Mouse (Mus musculus) stomach, postnatal 0 days (tissue): ENCODE data around the gene Cd19. TPM values are rescaled to one million over a fixed set of nuclear protein-coding genes. Genes with fewer than 3 reads are reported as not detected.

Experiments
- ATAC-seq: fragments of 200-750 bp; cut with Nextera tagmentation; 2 replicates; pipeline ENCODE4 v1.8.0; 2017; ENCODE audit not compliant: low FRiP score, low TSS enrichment
- DNase-seq: peaks from one replicate; pipeline ENCODE4 v3.0.0-alpha.2; 2016; ENCODE audit warnings: low spot score
- H3K27ac ChIP-seq: fragments of 300-500 bp; sonication (generic); replicated peaks from 2 replicates; pipeline ENCODE4 v1.5.1; 2014; ENCODE audit warnings: mild to moderate bottlenecking, control low read depth
- H3K27me3 ChIP-seq: fragments of 300-500 bp; sonication (generic); 2 replicates; pipeline ENCODE4 v1.6.1; 2014; ENCODE audit warnings: low read length; ENCODE audit not compliant: control insufficient read depth, insufficient read depth
- H3K36me3 ChIP-seq: fragments of 300-500 bp; sonication (generic); 2 replicates; pipeline ENCODE4 v1.6.1; 2014; ENCODE audit warnings: low read length, mixed read lengths; ENCODE audit not compliant: control insufficient read depth, insufficient read depth
- H3K4me1 ChIP-seq: fragments of 300-500 bp; sonication (generic); replicated peaks from 2 replicates; pipeline ENCODE4 v1.6.1; 2014; ENCODE audit warnings: antibody characterized with exemption; ENCODE audit not compliant: control insufficient read depth, insufficient read depth
- H3K4me2 ChIP-seq: fragments of 300-500 bp; sonication (generic); replicated peaks from 2 replicates; pipeline ENCODE4 v1.6.1; 2014; ENCODE audit warnings: low read depth, mild to moderate bottlenecking, control low read depth, moderate library complexity
- H3K4me3 ChIP-seq: fragments of 300-500 bp; sonication (generic); 2 replicates; pipeline ENCODE4 v1.5.1; 2014; ENCODE audit warnings: low read depth, low read length, control low read depth
- H3K9ac ChIP-seq: fragments of 300-500 bp; sonication (generic); 2 replicates; pipeline ENCODE4 v1.6.1; 2014; ENCODE audit warnings: mild to moderate bottlenecking, low read length, control low read depth, mixed read lengths
- H3K9me3 ChIP-seq: fragments of 300-500 bp; sonication (generic); 2 replicates; pipeline ENCODE4 v1.6.1; 2016; ENCODE audit warnings: low read length; ENCODE audit not compliant: control insufficient read depth
- CTCF ChIP-seq: IDR thresholded peaks from 2 replicates; pipeline ENCODE4 v1.5.1; 2016; ENCODE audit warnings: antibody characterized with exemption, low read depth, mild to moderate bottlenecking, moderate library complexity
- EP300 ChIP-seq: optimal IDR thresholded peaks from 2 replicates; pipeline ENCODE3; 2016; ENCODE audit warnings: antibody characterized with exemption
- WGBS: fragments of 180-500 bp; shearing (Covaris S2); extraction: QIAGEN DNeasy Blood & Tissue Kit; methylation state at CpG from one replicate; pipeline ENCODE4 v1.1.7; 2014; 5-methylcytosine and 5-hydroxymethylcytosine counted together
- polyA plus RNA-seq: library from polyadenylated mRNA; unstranded; fragments of >200 nt; fragmentation: Nextera tagmentation; extraction: Ambion mirVana; gene quantifications from 2 replicates; pipeline ENCODE4 v1.2.1, GENCODE M21; 2015

Cd19 gene
- polyA plus RNA-seq, 1 experiment from 2014 or later, result 0.08 TPM

DNA sequence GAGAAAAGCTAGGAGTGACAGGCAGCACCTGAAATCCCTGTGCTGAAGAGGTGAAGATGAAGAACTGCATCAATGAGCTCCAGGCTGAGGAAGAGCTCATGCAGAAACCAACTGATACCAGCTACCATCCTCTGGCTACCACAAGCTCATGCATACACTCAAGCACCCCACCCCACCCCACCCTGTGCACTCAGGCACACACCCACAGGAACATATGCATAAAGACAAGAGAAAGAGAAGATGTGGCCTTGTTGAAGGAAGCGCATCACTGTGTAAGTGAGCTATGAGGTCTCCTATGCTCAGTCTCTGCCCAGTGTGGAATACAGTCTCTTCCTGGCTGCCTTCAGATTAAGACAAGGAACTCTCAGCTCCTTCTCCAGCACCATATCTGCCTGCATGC is 26.5 kb downstream of the Cd19 start:
- Histone ChIP-seq H3K9me3 (no peaks in the 10 kb centered on the region), H3K36me3 (peaks cover 15% of the 10 kb centered on the region), H3K4me2 (no peak overlapping the region), H3K4me3 (no peak overlapping the region), H3K9ac (no peak overlapping the region), H3K27me3 (no peaks in the 10 kb centered on the region), H3K4me1 (no peaks in the 10 kb centered on the region), H3K27ac (no peak overlapping the region)
- ATAC-seq, result no peak
- TF ChIP-seq CTCF (no peak), EP300 (no peak)
- no peak for DNase-seq
- WGBS, result 92% methylated on average over 1 of the region's 1 CpGs

DNA sequence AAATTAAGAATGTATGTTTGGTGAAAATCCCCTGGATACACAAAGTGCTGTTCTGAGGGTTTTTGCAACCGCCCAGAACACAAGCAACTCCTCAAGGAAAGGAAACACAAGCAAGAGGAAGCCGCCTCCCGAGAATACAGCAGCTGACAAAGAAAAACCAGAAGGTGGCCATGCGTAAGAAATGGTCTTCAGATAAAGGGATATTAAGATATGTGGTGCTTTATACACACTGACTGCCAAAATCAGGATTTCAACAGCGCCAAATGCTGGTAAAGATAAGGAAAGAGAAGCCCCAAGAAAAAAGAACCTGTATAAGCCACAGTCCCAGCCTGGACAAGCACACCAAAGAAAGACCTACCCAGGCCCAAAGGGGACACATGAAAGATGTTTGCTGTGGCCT is 31.1 kb downstream of the Cd19 start:
- Histone ChIP-seq H3K4me1 (no peaks in the 10 kb centered on the region), H3K4me3 (no peak overlapping the region), H3K9me3 (no peaks in the 10 kb centered on the region), H3K27ac (no peak overlapping the region), H3K27me3 (no peaks in the 10 kb centered on the region), H3K4me2 (no peak overlapping the region), H3K9ac (no peak overlapping the region), H3K36me3 (peaks cover 10% of the 10 kb centered on the region)
- no peak for TF ChIP-seq CTCF
- TF ChIP-seq EP300, result no peak
- DNase-seq (no peak), ATAC-seq (no peak)
- WGBS, result 82% methylated on average over 5 of the region's 5 CpGs

DNA sequence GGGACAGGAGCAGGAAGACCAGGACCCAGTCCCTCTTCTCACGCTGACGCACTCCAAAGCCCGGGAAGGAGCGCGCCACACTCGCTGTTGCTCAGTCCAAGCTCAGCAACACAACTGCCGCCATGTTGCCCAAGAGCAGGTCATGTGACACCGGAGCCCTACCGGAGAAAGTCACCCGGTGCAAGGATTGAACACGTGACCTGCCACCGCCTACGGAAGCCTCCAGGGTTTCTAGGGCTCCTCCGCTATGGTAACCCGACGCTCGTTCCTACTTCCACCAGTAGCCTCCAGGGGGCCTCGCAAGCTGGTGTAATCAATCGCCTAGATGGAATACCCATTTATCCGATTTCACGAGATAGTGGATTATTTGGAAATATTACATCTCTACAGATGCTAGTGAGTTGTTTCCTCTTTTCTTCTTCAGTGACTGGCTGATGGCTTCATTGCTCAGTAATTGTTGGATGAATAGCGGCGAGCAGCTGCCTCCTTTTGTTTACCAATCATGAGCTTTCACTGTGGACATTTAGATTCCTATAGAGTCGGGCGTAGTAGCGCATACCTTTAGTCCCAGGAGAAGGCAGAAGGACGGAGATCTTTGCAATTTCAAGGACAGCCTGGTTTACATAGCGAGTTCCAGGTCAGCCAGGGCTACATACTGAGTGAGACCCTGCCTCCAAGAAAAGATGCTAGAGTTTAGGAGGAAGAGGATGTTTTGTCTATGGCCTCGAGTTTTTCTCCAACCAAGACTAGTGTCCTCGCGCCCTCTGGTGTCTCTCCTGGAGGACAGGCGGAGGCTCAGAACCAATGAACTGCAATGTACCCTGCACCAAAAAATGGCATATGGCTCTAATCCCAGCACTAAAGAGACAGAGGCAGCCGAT is 37.2 kb downstream of the Cd19 start, which contains the start of gene Spns1:
Gene Spns1 (minus strand): TSS at position 173 of the 881 bp plus-strand sequence.
- Histone ChIP-seq H3K4me2 (peak within 1 kb of the TSS; percentile 97), H3K9ac (peak within 1 kb of the TSS; percentile 92), H3K4me1 (0 out of 2 replicates have a peak, but pooled peaks cover 4% of the 10 kb centered on the region), H3K27me3 (no peaks in the 10 kb centered on the region), H3K27ac (peak within 1 kb of the TSS; percentile 63), H3K9me3 (no peaks in the 10 kb centered on the region), H3K36me3 (peaks cover 5% of the 10 kb centered on the region), H3K4me3 (peak within 1 kb of the TSS; percentile 83)
- WGBS, result under 1% methylated on average over 33 of the region's 33 CpGs
- DNase-seq (peak; percentile 96), ATAC-seq (peak; percentile 97)
- TF ChIP-seq CTCF (peak; percentile 89), EP300 (no peak)

DNA sequence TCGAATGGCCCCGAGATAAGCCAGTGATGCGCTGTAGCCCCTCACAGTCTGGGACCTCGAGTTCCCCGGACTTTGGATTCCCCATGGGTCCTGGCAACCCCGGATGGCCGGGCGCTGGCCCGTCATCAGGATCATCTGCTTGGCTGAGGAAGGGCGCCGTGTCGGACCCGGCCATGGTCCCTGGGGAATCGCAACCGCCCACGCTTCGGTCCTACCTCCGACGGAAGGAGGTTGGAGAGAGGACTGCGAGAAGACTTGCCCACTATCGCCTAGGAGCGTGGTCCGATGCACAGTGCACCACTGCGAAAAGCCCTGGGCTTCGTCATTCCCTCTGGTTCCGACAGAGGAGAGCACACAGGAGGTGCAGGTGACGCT is 37.8 kb downstream of the Cd19 start:
- 0 out of 2 replicates have a peak, but pooled peaks cover 4% of the 10 kb centered on the region for H3K4me1 ChIP-seq
- H3K4me2 ChIP-seq, result peak overlapping the region; percentile 97
- peaks cover 11% of the 10 kb centered on the region for H3K36me3 ChIP-seq
- no peaks in the 10 kb centered on the region for H3K27me3 ChIP-seq
- H3K9ac ChIP-seq, result peak overlapping the region; percentile 92
- ATAC-seq, result peak; percentile 3; the same call in 1 of the 2 replicates
- peak overlapping the region; percentile 83 for H3K4me3 ChIP-seq
- 2% methylated on average over 27 of the region's 27 CpGs for WGBS
- peak overlapping the region; percentile 63 for H3K27ac ChIP-seq
- no peak for DNase-seq
- no peaks in the 10 kb centered on the region for H3K9me3 ChIP-seq
- TF ChIP-seq EP300 (no peak), CTCF (no peak)

DNA sequence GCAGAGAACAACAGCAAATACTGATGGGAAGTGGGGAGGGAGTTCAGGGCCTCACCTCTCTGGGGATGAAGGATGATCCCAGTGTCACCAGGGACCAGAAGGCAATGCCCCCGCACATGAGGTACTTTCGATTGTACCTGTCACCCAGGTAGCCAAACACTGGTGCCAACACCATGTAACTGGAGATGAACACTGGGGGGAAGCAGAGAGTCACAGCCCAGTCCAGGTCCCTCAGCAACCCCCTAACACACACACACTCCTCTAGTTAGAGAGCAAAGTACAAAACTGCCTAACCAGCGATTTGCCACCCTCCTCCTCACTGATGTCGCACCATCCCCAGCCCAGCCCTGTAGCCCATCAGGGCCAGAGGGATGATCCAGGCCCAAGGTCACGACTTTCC is 39.7 kb downstream of the Cd19 start:
- no peak overlapping the region for H3K27ac ChIP-seq
- no peak for DNase-seq
- WGBS, result 66% methylated on average over 5 of the region's 5 CpGs
- H3K4me1 ChIP-seq, result 0 out of 2 replicates have a peak, but pooled peaks cover 4% of the 10 kb centered on the region
- ATAC-seq, result no peak
- H3K4me3 ChIP-seq, result no peak overlapping the region
- no peaks in the 10 kb centered on the region for H3K9me3 ChIP-seq
- TF ChIP-seq EP300 (no peak), CTCF (peak; percentile 35)
- H3K36me3 ChIP-seq, result peaks cover 15% of the 10 kb centered on the region
- H3K4me2 ChIP-seq, result no peak overlapping the region
- no peaks in the 10 kb centered on the region for H3K27me3 ChIP-seq
- H3K9ac ChIP-seq, result no peak overlapping the region

DNA sequence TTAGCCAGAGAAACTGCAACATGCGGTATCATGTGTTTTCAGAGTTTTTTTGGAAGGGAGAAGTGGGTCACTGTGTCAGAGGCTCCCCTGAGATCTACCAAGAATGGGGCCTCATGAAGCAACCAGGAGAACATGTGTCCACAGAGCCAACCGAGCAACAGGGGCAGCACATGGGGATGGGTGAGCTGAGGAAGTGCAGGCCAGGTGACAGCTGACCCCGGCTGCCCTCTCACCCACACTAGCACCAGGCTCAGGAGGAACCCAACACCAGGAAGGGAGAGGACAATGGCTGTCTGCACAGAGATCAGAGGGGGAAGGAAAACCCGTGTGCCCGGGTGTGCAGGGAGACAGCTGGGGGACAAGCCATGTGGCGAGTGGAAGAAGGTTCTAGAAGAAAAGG is 40.2 kb downstream of the Cd19 start:
- H3K36me3 ChIP-seq, result peaks cover 15% of the 10 kb centered on the region
- DNase-seq, result no peak
- H3K4me3 ChIP-seq, result no peak overlapping the region
- H3K4me2 ChIP-seq, result no peak overlapping the region
- H3K4me1 ChIP-seq, result 0 out of 2 replicates have a peak, but pooled peaks cover 4% of the 10 kb centered on the region
- H3K9ac ChIP-seq, result no peak overlapping the region
- TF ChIP-seq EP300 (no peak), CTCF (no peak)
- ATAC-seq, result no peak
- H3K9me3 ChIP-seq, result no peaks in the 10 kb centered on the region
- H3K27ac ChIP-seq, result no peak overlapping the region
- 91% methylated on average over 6 of the region's 6 CpGs for WGBS
- no peaks in the 10 kb centered on the region for H3K27me3 ChIP-seq
